Mouse (Mus musculus) heart, postnatal 0 days (tissue): Measurements from ENCODE around the gene Ap1s3. TPM values are rescaled to one million over a fixed set of nuclear protein-coding genes. Genes with fewer than 3 reads are reported as not detected.

Experiments used
- ATAC-seq: fragments of 200-750 bp; cut with Nextera tagmentation; 2 replicates; pipeline ENCODE4 v1.8.0; 2017; ENCODE audit warnings: low read depth, moderate number of reproducible peaks, moderate library complexity; ENCODE audit not compliant: insufficient read depth
- DNase-seq: peaks from one replicate; pipeline ENCODE4 v3.0.0-alpha.2; 2016; ENCODE audit warnings: low spot score
- H3K27ac ChIP-seq: fragments of 300-500 bp; sonication (generic); 2 replicates; pipeline ENCODE4 v1.5.1; 2014; ENCODE audit warnings: low read depth, mild to moderate bottlenecking
- H3K27me3 ChIP-seq: fragments of 300-500 bp; sonication (generic); 2 replicates; pipeline ENCODE4 v1.6.1; 2014; ENCODE audit warnings: low read length, mixed read lengths; ENCODE audit not compliant: control insufficient read depth, insufficient read depth
- H3K36me3 ChIP-seq: fragments of 300-500 bp; sonication (generic); replicated peaks from 2 replicates; pipeline ENCODE4 v1.6.1; 2014; ENCODE audit warnings: low read length, mixed read lengths; ENCODE audit not compliant: control insufficient read depth, insufficient read depth
- H3K4me1 ChIP-seq: fragments of 300-500 bp; sonication (generic); 2 replicates; pipeline ENCODE4 v1.6.1; 2014; ENCODE audit warnings: antibody characterized with exemption; ENCODE audit not compliant: control insufficient read depth, insufficient read depth
- H3K4me2 ChIP-seq: fragments of 300-500 bp; sonication (generic); 2 replicates; pipeline ENCODE4 v1.6.1; 2014; ENCODE audit warnings: low read depth, mild to moderate bottlenecking, low read length, moderate library complexity
- H3K4me3 ChIP-seq: fragments of 300-500 bp; sonication (generic); 2 replicates; pipeline ENCODE4 v1.5.1; 2014; ENCODE audit warnings: low read depth, low read length
- H3K9ac ChIP-seq: fragments of 300-500 bp; sonication (generic); replicated peaks from 2 replicates; pipeline ENCODE4 v1.6.1; 2014; ENCODE audit warnings: low read depth, low read length, mixed read lengths
- H3K9me3 ChIP-seq: fragments of 300-500 bp; sonication (generic); replicated peaks from 2 replicates; pipeline ENCODE4 v1.6.1; 2016; ENCODE audit warnings: low read length; ENCODE audit not compliant: control insufficient read depth
- CTCF ChIP-seq: IDR thresholded peaks from 2 replicates; pipeline ENCODE4 v1.5.1; 2016; ENCODE audit warnings: antibody characterized with exemption, control low read depth, low read depth
- EP300 ChIP-seq: IDR thresholded peaks from 2 replicates; pipeline ENCODE4 v1.6.1; 2016; ENCODE audit warnings: antibody characterized with exemption, low read depth
- WGBS: fragments of 180-500 bp; shearing (Covaris S2); extraction: QIAGEN DNeasy Blood & Tissue Kit; methylation state at CpG from one replicate; pipeline ENCODE4 v1.1.7; 2014; 5-methylcytosine and 5-hydroxymethylcytosine counted together
- polyA plus RNA-seq: library from polyadenylated mRNA; unstranded; fragments of >200 nt; fragmentation: Nextera tagmentation; extraction: Ambion mirVana; gene quantifications from 2 replicates; pipeline ENCODE4 v1.2.1, GENCODE M21; 2015
- total RNA-seq: library from RNA; depleted of rRNA; stranded (reverse); fragments of >200 nt; gene quantifications from 2 replicates; pipeline ENCODE4 v1.2.3, GENCODE M21; 2014; ENCODE audit warnings: low replicate concordance

The Ap1s3 gene
- total and polyA plus RNA-seq, 2 experiments from 2014 or later = 0.94 TPM; not detected in 1

DNA sequence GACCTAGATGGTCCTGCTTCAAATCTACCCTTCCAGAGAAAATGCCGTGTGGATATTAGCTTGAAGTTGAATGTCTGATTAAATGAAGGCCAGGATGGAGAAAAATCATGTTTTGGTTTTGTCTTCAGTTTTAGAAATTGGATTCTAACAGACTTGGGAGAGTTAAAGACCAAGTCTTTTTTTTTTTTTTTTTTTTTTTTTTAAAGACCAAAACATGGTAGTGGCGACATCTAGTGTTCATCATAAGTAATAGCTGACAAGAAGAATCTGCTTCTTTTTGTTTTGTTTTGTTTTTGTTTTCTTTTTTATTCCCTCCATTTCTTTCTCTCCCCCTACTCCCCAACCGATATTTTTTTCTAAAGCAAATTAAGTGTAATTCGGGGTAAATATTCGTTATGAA, 11.2 kb upstream of the Ap1s3 start:
- DNase-seq (no peak), ATAC-seq (no peak)
- WGBS = 13% methylated on average over 5 of the region's 5 CpGs
- H3K4me3 ChIP-seq = no peak overlapping the region
- no peaks in the 10 kb centered on the region for H3K4me1 ChIP-seq
- H3K4me2 ChIP-seq = no peak overlapping the region
- TF ChIP-seq CTCF (peak; percentile 42), EP300 (no peak)
- no peak overlapping the region for H3K9ac ChIP-seq
- no peaks in the 10 kb centered on the region for H3K27me3 ChIP-seq
- no peaks in the 10 kb centered on the region for H3K36me3 ChIP-seq
- H3K27ac ChIP-seq = no peak overlapping the region
- H3K9me3 ChIP-seq = peaks cover 3% of the 10 kb centered on the region; the same call in 1 of the 2 replicates

DNA sequence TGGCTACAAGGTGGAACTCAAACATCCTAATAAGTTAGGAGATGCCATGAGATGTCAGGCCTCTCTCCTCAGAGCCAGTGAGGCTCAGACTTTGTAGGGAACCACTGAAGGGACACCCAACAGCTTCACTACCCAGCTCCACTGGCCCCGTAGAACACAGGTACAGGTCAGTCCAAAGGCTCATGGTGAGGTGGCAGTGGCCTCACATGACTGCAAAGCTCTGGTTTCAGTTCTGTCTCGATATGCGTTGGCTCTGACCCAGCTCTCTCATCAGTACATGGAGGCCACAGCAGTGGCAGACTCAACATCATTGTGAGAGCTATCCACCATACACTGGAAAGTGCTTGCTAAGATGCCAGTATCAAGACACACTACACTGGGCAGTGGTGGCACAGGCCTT, 9.0 kb upstream of the Ap1s3 start:
- DNase-seq (no peak), ATAC-seq (no peak)
- no peaks in the 10 kb centered on the region for H3K36me3 ChIP-seq
- no peak overlapping the region for H3K9ac ChIP-seq
- no peak overlapping the region for H3K4me2 ChIP-seq
- H3K9me3 ChIP-seq = no peaks in the 10 kb centered on the region
- H3K27ac ChIP-seq = no peak overlapping the region
- H3K4me3 ChIP-seq = no peak overlapping the region
- H3K27me3 ChIP-seq = no peaks in the 10 kb centered on the region
- 65% methylated on average over 3 of the region's 3 CpGs for WGBS
- H3K4me1 ChIP-seq = no peaks in the 10 kb centered on the region
- TF ChIP-seq EP300 = no peak
- TF ChIP-seq CTCF = no peak

GRCm38 (mm10) chr1:79678117-79678684, 6.4 kb upstream of the Ap1s3 start:
- Histone ChIP-seq H3K36me3 (no peaks in the 10 kb centered on the region), H3K27me3 (0 out of 2 replicates have a peak, but pooled peaks cover 1% of the 10 kb centered on the region), H3K4me3 (no peak overlapping the region), H3K9ac (no peak overlapping the region), H3K4me1 (no peaks in the 10 kb centered on the region), H3K9me3 (no peaks in the 10 kb centered on the region), H3K27ac (no peak overlapping the region), H3K4me2 (no peak overlapping the region)
- TF ChIP-seq CTCF (no peak), EP300 (no peak)
- ATAC-seq (no peak), DNase-seq (no peak)
- 70% methylated on average over 8 of the region's 8 CpGs for WGBS

GRCm38 (mm10) chr1:79675716-79676115, 3.9 kb upstream of the Ap1s3 start:
- Histone ChIP-seq H3K4me2 (no peak overlapping the region), H3K36me3 (no peaks in the 10 kb centered on the region), H3K4me1 (peaks cover 11% of the 10 kb centered on the region), H3K9ac (no peak overlapping the region), H3K27ac (no peak overlapping the region), H3K9me3 (no peaks in the 10 kb centered on the region), H3K27me3 (0 out of 2 replicates have a peak, but pooled peaks cover 8% of the 10 kb centered on the region), H3K4me3 (no peak overlapping the region)
- no peak for ATAC-seq
- DNase-seq = no peak
- no peak for TF ChIP-seq CTCF
- no peak for TF ChIP-seq EP300
- WGBS = 66% methylated on average over 4 of the region's 4 CpGs

- DNase-seq (no peak), ATAC-seq (no peak)
- TF ChIP-seq CTCF = no peak
- TF ChIP-seq EP300 = no peak
- Histone ChIP-seq H3K27ac (no peak overlapping the region), H3K4me3 (peak overlapping the region; percentile 72), H3K4me2 (peak overlapping the region; percentile 97), H3K27me3 (0 out of 2 replicates have a peak, but pooled peaks cover 14% of the 10 kb centered on the region), H3K9me3 (no peaks in the 10 kb centered on the region), H3K4me1 (peaks cover 18% of the 10 kb centered on the region), H3K9ac (peak overlapping the region; percentile 46; the same call in 1 of the 2 replicates), H3K36me3 (no peaks in the 10 kb centered on the region)
- WGBS = 2% methylated on average over 11 of the region's 11 CpGs
These were observed 603 bp downstream of the Ap1s3 start for GRCm38 (mm10) chr1:79671196-79671542.

DNA sequence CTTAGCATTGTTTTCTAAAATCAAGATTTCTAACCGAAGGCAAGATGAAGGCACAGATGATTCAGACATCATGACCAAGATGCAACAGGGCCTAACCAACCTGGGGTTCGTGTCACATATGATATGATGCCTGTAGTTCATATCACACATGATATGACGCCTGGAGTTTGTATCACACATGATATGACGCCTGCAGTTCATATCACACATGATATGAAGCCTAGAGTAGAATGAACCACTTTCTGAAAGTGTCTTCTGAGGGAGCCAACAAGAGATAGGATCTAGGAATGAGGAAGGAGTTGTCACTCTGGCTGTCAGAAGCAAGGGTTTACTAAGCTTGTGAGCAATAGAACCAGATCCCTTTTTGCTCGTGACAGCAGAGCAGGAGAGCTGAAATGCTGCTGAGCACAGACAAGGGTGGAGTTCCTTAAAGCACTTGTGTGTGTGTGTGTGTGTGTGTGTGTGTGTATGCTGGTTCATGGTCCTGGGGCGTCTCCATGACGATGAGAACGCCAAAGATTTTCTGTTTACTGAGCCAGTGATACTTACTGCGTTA, 2.3 kb downstream of the Ap1s3 start:
- Histone ChIP-seq H3K27me3 (0 out of 2 replicates have a peak, but pooled peaks cover 14% of the 10 kb centered on the region), H3K27ac (no peak overlapping the region), H3K36me3 (no peaks in the 10 kb centered on the region), H3K9me3 (no peaks in the 10 kb centered on the region), H3K4me2 (no peak overlapping the region), H3K4me3 (no peak overlapping the region), H3K9ac (no peak overlapping the region), H3K4me1 (peaks cover 18% of the 10 kb centered on the region)
- ATAC-seq (no peak), DNase-seq (no peak)
- WGBS = 73% methylated on average over 9 of the region's 9 CpGs
- no peak for TF ChIP-seq CTCF
- TF ChIP-seq EP300 = no peak
